In the genomic region with DNA sequence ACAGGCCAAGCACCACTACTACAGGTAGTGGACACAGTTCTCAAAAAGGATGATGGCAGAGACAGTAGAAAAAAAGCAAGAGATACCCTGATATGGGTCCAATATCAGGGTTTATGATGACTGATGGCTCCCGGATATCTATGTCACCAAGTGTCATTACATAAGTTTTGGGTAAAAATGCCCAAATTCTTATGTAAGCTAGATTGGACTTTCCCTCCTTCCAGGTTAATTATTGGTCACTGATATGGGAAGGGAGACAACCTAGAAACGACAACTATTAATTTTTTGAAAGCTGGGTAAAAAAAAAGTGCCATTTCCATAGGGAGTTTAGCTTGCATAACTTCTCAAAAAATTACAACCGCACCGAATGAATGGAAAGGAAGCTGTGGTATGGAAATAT, we compare ENCODE assay signal across 14 mouse cellular contexts.
"Had no signal": no experiment of that assay in that cellular context is flagged by ENCODE, and none has a peak within 500 bp of the region (broad histone marks: within the 10 kb centered on the region; RNA-seq: fewer than 3 reads in every experiment).

No protein-coding gene starts in this region.

- ATAC-seq: midbrain, embryonic 16.5 days had no signal

- DNase-seq: lung, adult 18-20 months; lung, embryonic 14.5 days; lung, postnatal 10 days; lung, postnatal 4 days; midbrain, embryonic 14.5 days; retina, postnatal 1 day; right cerebral cortex, adult 18-20 months; right cerebral cortex, postnatal 25 days; right cerebral cortex, postnatal 4 days; spleen, adult 18-20 months; thymus, adult 18-20 months; thymus, postnatal 14 days; thymus, postnatal 36 days had no signal
